23 mouse cellular contexts compared by ENCODE assay signal in genomic region chr9:14520971-14521670, GRCm38 (mm10). TPM values are rescaled to one million over a fixed set of nuclear protein-coding genes. Genes with fewer than 3 reads are reported as not detected.
DNase-seq lines count a peak whose midpoint lies in the region; ATAC-seq and TF ChIP-seq lines count a peak whose summit lies in the region.
"Had no signal": no experiment of that assay in that cellular context is flagged by ENCODE, and none has a peak within 500 bp of the region (broad histone marks: within the 10 kb centered on the region; RNA-seq: fewer than 3 reads in every experiment).

No protein-coding gene starts in this region.

- 0 out of 2 replicates have a peak overlapping the region, but pooled peaks have one; percentile 19 for H3K9ac ChIP-seq in hindbrain, embryonic 15.5 days
- no peak overlapping the region for H3K9ac ChIP-seq in hindbrain, embryonic 13.5 days
- H3K9ac ChIP-seq in CH12.LX (ENCODE audit: insufficient read depth, low read depth) = no peak overlapping the region
- H3K9ac ChIP-seq: forebrain, embryonic 12.5 days; limb, embryonic 13.5 days; liver, embryonic 14.5 days; neural tube, embryonic 15.5 days had no signal

- dilution Hi-C loops in CH12.LX (cut with MboI; ENCODE audit: extremely low pct_ligation_motif_present, extremely low pct_unique_long_range_greater_than_20kb, low sequenced_read_pairs) = no loop called here

- no peaks in the 10 kb centered on the region for H3K4me1 ChIP-seq in hindbrain, embryonic 15.5 days (replicated peaks)
- no peaks in the 10 kb centered on the region for H3K4me1 ChIP-seq in hindbrain, embryonic 13.5 days (replicated peaks)
- H3K4me1 ChIP-seq in CH12.LX (ENCODE audit: control insufficient read depth in 1 of 2, insufficient read depth in 2 of 2) = peaks cover 5 to 22% of the 10 kb centered on the region in 2 experiments; a peak in 3 of 4 replicates
- H3K4me1 ChIP-seq: forebrain, embryonic 12.5 days; limb, embryonic 13.5 days; neural tube, embryonic 15.5 days had no signal

- no peak for TF ChIP-seq EP300 in CH12.LX (IDR thresholded peaks at IDR 0.05; ENCODE audit: low read length)

- TF ChIP-seq RAD21 in CH12.LX (IDR thresholded peaks at IDR 0.05; ENCODE audit: low read depth, low read length) = no peak

- 80% methylated on average over 3 of the region's 3 CpGs for WGBS in hindbrain, embryonic 15.5 days
- WGBS in hindbrain, embryonic 13.5 days = 71% methylated on average over 3 of the region's 3 CpGs

- H3K4me2 ChIP-seq in hindbrain, embryonic 15.5 days = no peak overlapping the region
- H3K4me2 ChIP-seq in hindbrain, embryonic 13.5 days = no peak overlapping the region
- no peak overlapping the region for H3K4me2 ChIP-seq in CH12.LX (ENCODE audit: insufficient read depth, low read depth, poor library complexity, severe bottlenecking)
- H3K4me2 ChIP-seq: forebrain, embryonic 12.5 days; limb, embryonic 13.5 days; neural tube, embryonic 15.5 days had no signal

- H3K9me3 ChIP-seq in hindbrain, embryonic 15.5 days = no peaks in the 10 kb centered on the region
- no peaks in the 10 kb centered on the region for H3K9me3 ChIP-seq in hindbrain, embryonic 13.5 days
- no peaks in the 10 kb centered on the region for H3K9me3 ChIP-seq in CH12.LX (replicated peaks; ENCODE audit: low read length)
- H3K9me3 ChIP-seq: forebrain, embryonic 12.5 days; limb, embryonic 13.5 days; neural tube, embryonic 15.5 days had no signal

- in situ Hi-C loops in CH12.LX (cut with MboI; ENCODE audit: low pct_ligation_motif_present, low pct_unique_long_range_greater_than_20kb, low sequenced_read_pairs) = loop anchor here (5.0 kb wide), 1 partner anchor 161 kb away; no protein-coding TSS in a partner anchor

- DNase-seq in CH12.LX (ENCODE audit: extremely low read depth) = peak; percentile 8
- DNase-seq in cerebellum, postnatal 14 days = no peak
- DNase-seq in right cerebral cortex, postnatal 10 days (ENCODE audit: low spot score in 2 of 2) = no peak
- DNase-seq in layer of hippocampus, adult 9-10 months (ENCODE audit: low spot score) = no peak
- DNase-seq: adrenal gland, postnatal 25 days; B cell, adult 2 months; cerebellum, adult 11-12 months; cerebellum, postnatal 25 days; gastrocnemius, postnatal 10 days; kidney, adult 2 months; midbrain, embryonic 14.5 days; right cerebral cortex, postnatal 14 days; spleen, adult 18-20 months had no signal

- ATAC-seq in hindbrain, embryonic 15.5 days (ENCODE audit: low FRiP score, low read depth) = no peak
- no peak for ATAC-seq in hindbrain, embryonic 13.5 days (ENCODE audit: low FRiP score)
- ATAC-seq in granulocyte monocyte progenitor cell, adult 5-6 weeks (replicated peaks; ENCODE audit: poor library complexity, severe bottlenecking) = peak; percentile 56
- peak; percentile 32; the same call in 1 of the 2 replicates for ATAC-seq in megakaryocyte progenitor cell, adult 5-6 weeks (replicated peaks; ENCODE audit: poor library complexity)
- ATAC-seq: inflammation-experienced regulatory T-cells, adult 6 months had no signal

- no peaks in the 10 kb centered on the region for H3K36me3 ChIP-seq in hindbrain, embryonic 15.5 days
- H3K36me3 ChIP-seq in hindbrain, embryonic 13.5 days = no peaks in the 10 kb centered on the region
- H3K36me3 ChIP-seq in CH12.LX (replicated peaks in 1 of 2; ENCODE audit: control insufficient read depth in 1 of 2, insufficient read depth in 1 of 2, low read length in 1 of 2) = no peaks in the 10 kb centered on the region
- H3K36me3 ChIP-seq: forebrain, embryonic 12.5 days; limb, embryonic 13.5 days; neural tube, embryonic 15.5 days had no signal

- TF ChIP-seq CTCF in CH12.LX (conservative IDR thresholded peaks at IDR 0.05 in 1 of 2, IDR thresholded peaks at IDR 0.05 in 1 of 2; ENCODE audit: low read depth in 2 of 2, low read length in 2 of 2) = no peak

- H3K27me3 ChIP-seq in hindbrain, embryonic 15.5 days = no peaks in the 10 kb centered on the region
- no peaks in the 10 kb centered on the region for H3K27me3 ChIP-seq in hindbrain, embryonic 13.5 days
- no peaks in the 10 kb centered on the region for H3K27me3 ChIP-seq in CH12.LX (replicated peaks)
- H3K27me3 ChIP-seq: forebrain, embryonic 12.5 days; limb, embryonic 13.5 days; neural tube, embryonic 15.5 days had no signal

- no peak for TF ChIP-seq POLR2A in CH12.LX (IDR thresholded peaks at IDR 0.05; ENCODE audit: low read depth, low read length)

- no peak overlapping the region for H3K27ac ChIP-seq in hindbrain, embryonic 15.5 days (replicated peaks)
- H3K27ac ChIP-seq in hindbrain, embryonic 13.5 days = no peak overlapping the region
- H3K27ac ChIP-seq in CH12.LX (ENCODE audit: insufficient read depth, low read depth) = no peak overlapping the region
- H3K27ac ChIP-seq: forebrain, embryonic 12.5 days; limb, embryonic 13.5 days; liver, embryonic 14.5 days; neural tube, embryonic 15.5 days had no signal

- H3K79me2 ChIP-seq in CH12.LX (replicated peaks; ENCODE audit: control insufficient read depth, extremely low read depth, insufficient read depth, poor library complexity, severe bottlenecking) = no peaks in the 10 kb centered on the region

- H3K4me3 ChIP-seq in hindbrain, embryonic 15.5 days = no peak overlapping the region
- no peak overlapping the region for H3K4me3 ChIP-seq in hindbrain, embryonic 13.5 days
- H3K4me3 ChIP-seq in CH12.LX (replicated peaks in 1 of 3; ENCODE audit: low read depth in 2 of 3, low read length in 2 of 3, poor library complexity in 1 of 3) = no peak overlapping the region
- H3K4me3 ChIP-seq: forebrain, embryonic 12.5 days; limb, embryonic 13.5 days; neural tube, embryonic 15.5 days had no signal

TF ChIP-seq in CH12.LX, 34 proteins besides CTCF, POLR2A, EP300 and RAD21:
- TF ChIP-seq ELF1 (IDR thresholded peaks at IDR 0.05; ENCODE audit: low read depth, low read length) (0 out of 2 replicates have a peak, but pooled peaks have one; percentile 21), PAX5 (IDR thresholded peaks at IDR 0.05; ENCODE audit: low read length) (no peak), MAX (IDR thresholded peaks at IDR 0.05; ENCODE audit: low read length) (no peak), USF1 (IDR thresholded peaks at IDR 0.05; ENCODE audit: low read depth, low read length) (no peak), ZC3H11A (IDR thresholded peaks at IDR 0.05; ENCODE audit: low read depth, low read length) (no peak), MXI1 (IDR thresholded peaks at IDR 0.05; ENCODE audit: low read depth, low read length) (no peak)

RNA-seq across cellular contexts. Expression of gene Cwc15, which starts 20.7 kb away (rescaled TPM):
- 138 and 143 TPM in 2 replicates for polyA plus RNA-seq in hindbrain, embryonic 15.5 days (2015; fragmentation: Nextera tagmentation; extraction: Ambion mirVana)
- 163 and 174 TPM in 2 replicates for polyA plus RNA-seq in hindbrain, embryonic 13.5 days (2015; fragmentation: Nextera tagmentation; extraction: Ambion mirVana)
- total RNA-seq in CH12.LX (2012; rRNA removed) (107 and 125 TPM in 2 replicates), CH12.LX (2014; rRNA removed) (190 and 230 TPM in 2 replicates)
- polyA plus RNA-seq in CH12.LX (2012; ENCODE audit: insufficient read length, low read depth) = 221 and 276 TPM in 2 replicates
- 180 and 225 TPM in 2 replicates for total RNA-seq in granulocyte monocyte progenitor cell, adult 5-6 weeks (2014; fragmentation: Nextera tagmentation)
- total RNA-seq in granulocyte monocyte progenitor cell, adult 5-6 weeks (2017) = 214 and 236 TPM in 2 replicates
- total RNA-seq in megakaryocyte progenitor cell, adult 5-6 weeks (2015) = 199 and 231 TPM in 2 replicates
- 247 and 284 TPM in 2 replicates for total RNA-seq in megakaryocyte progenitor cell, adult 5-6 weeks (2017)

RNA-seq across cellular contexts. Expression of gene Kdm4d, which starts 20.8 kb away (rescaled TPM):
- polyA plus RNA-seq in hindbrain, embryonic 15.5 days (2015; fragmentation: Nextera tagmentation; extraction: Ambion mirVana) = 0.72 and 1.2 TPM in 2 replicates
- polyA plus RNA-seq in hindbrain, embryonic 13.5 days (2015; fragmentation: Nextera tagmentation; extraction: Ambion mirVana) = 0.36 and 0.58 TPM in 2 replicates
- total RNA-seq in CH12.LX (2012; rRNA removed) (0.08 and 0.21 TPM in 2 replicates), CH12.LX (2014; rRNA removed) (0.27 and 0.28 TPM in 2 replicates)
- polyA plus RNA-seq in CH12.LX (2012; ENCODE audit: insufficient read length, low read depth) = 0.30 and 0.37 TPM in 2 replicates
- 0.19 TPM in 1 of 2 replicates, not detected in the other for total RNA-seq in granulocyte monocyte progenitor cell, adult 5-6 weeks (2014; fragmentation: Nextera tagmentation)
- 0.10 and 0.82 TPM in 2 replicates for total RNA-seq in granulocyte monocyte progenitor cell, adult 5-6 weeks (2017)
- 0.17 TPM in 1 of 2 replicates, not detected in the other for total RNA-seq in megakaryocyte progenitor cell, adult 5-6 weeks (2015)
- total RNA-seq in megakaryocyte progenitor cell, adult 5-6 weeks (2017) = 0.12 and 0.84 TPM in 2 replicates
- polyA plus RNA-seq: large intestine, adult 2 months had no signal

Comparison
In these comparisons a context has a peak if more than half of its experiments do, and no peak if none do; other contexts are left out.
1. ATAC-seq: peak in granulocyte monocyte progenitor cell, adult 5-6 weeks (single experiment) and megakaryocyte progenitor cell, adult 5-6 weeks (single experiment); none in hindbrain, embryonic 15.5 days (single experiment) and hindbrain, embryonic 13.5 days (single experiment).